Mouse (Mus musculus) liver, adult 2 months (tissue): Measurements from ENCODE around the gene Btg2.

Experiments used
- CTCF ChIP-seq: fragments of 200-500 bp; IDR thresholded peaks from 2 replicates; pipeline ENCODE4 v1.5.1; 2011; ENCODE audit warnings: low read depth, low read length, control low read depth
- POLR2A ChIP-seq: fragments of 200-500 bp; IDR thresholded peaks from 2 replicates; pipeline ENCODE4 v1.6.1; 2011; ENCODE audit warnings: low read length, control low read depth; ENCODE audit not compliant: insufficient read depth; ENCODE audit errors: extremely low read depth

- no peak for TF ChIP-seq CTCF
- peak; percentile 52 for TF ChIP-seq POLR2A
Measured at GRCm38 (mm10) chr1:134098726-134099515, 20.0 kb upstream of the Btg2 start.
